Comparison of ENCODE assay signal across 14 mouse cellular contexts in genomic region chr5:72828401-72828800, GRCm38 (mm10).
"Had no signal": no experiment of that assay in that cellular context is flagged by ENCODE, and none has a peak within 500 bp of the region (broad histone marks: within the 10 kb centered on the region; RNA-seq: fewer than 3 reads in every experiment).

No protein-coding gene starts in this region.

- H3K9ac ChIP-seq: limb, embryonic 15.5 days; liver, embryonic 12.5 days; lung, embryonic 15.5 days; midbrain, embryonic 13.5 days had no signal

- H3K4me3 ChIP-seq: limb, embryonic 15.5 days; liver, embryonic 12.5 days; lung, embryonic 15.5 days; megakaryocyte, embryonic 14.5 days; midbrain, embryonic 13.5 days had no signal

- H3K27me3 ChIP-seq: limb, embryonic 15.5 days; liver, embryonic 12.5 days; lung, embryonic 15.5 days; megakaryocyte, embryonic 14.5 days; midbrain, embryonic 13.5 days had no signal

- H3K4me1 ChIP-seq: lung, embryonic 15.5 days; midbrain, embryonic 13.5 days had no signal

- H3K27ac ChIP-seq: limb, embryonic 15.5 days; liver, embryonic 12.5 days; lung, embryonic 15.5 days; macrophage; midbrain, embryonic 13.5 days; stomach, postnatal 0 days had no signal

- H3K9me3 ChIP-seq: limb, embryonic 15.5 days; liver, embryonic 12.5 days; lung, embryonic 15.5 days; megakaryocyte, embryonic 14.5 days; midbrain, embryonic 13.5 days had no signal

- DNase-seq: kidney, adult 8-10 months; kidney, postnatal 10 days; layer of hippocampus, adult 9-11 months; layer of hippocampus, postnatal 36 days; lung, postnatal 14 days; right cerebral cortex, postnatal 14 days; thymus, postnatal 4 days had no signal

- H3K36me3 ChIP-seq: limb, embryonic 15.5 days; liver, embryonic 12.5 days; lung, embryonic 15.5 days; midbrain, embryonic 13.5 days had no signal

- H3K4me2 ChIP-seq: limb, embryonic 15.5 days; liver, embryonic 12.5 days; lung, embryonic 15.5 days; midbrain, embryonic 13.5 days had no signal

- ATAC-seq: liver, embryonic 12.5 days; midbrain, embryonic 13.5 days had no signal
